Mouse (Mus musculus) megakaryocyte, embryonic 14.5 days (primary cell): ENCODE measurements around the gene Myrf. TPM values are rescaled to one million over a fixed set of nuclear protein-coding genes. Genes with fewer than 3 reads are reported as not detected.

Experiments
- H3K27me3 ChIP-seq: replicated peaks from 2 replicates; pipeline ENCODE3; 2012; ENCODE audit warnings: inconsistent platforms
- H3K36me3 ChIP-seq: replicated peaks from 2 replicates; pipeline ENCODE3; 2012; ENCODE audit warnings: low read length, inconsistent platforms, mixed read lengths
- H3K4me1 ChIP-seq: 2 replicates; pipeline ENCODE4 v1.6.1; 2012; ENCODE audit warnings: inconsistent platforms
- H3K4me3 ChIP-seq: replicated peaks from 2 replicates; pipeline ENCODE3; 2012; ENCODE audit warnings: moderate library complexity, mild to moderate bottlenecking, inconsistent platforms
- H3K9me3 ChIP-seq: 2 replicates; pipeline ENCODE4 v1.6.1; 2012; ENCODE audit warnings: inconsistent platforms
- FLI1 ChIP-seq: IDR thresholded peaks from 2 replicates; pipeline ENCODE4 v1.6.1; 2012; ENCODE audit warnings: low read length, inconsistent platforms, mixed read lengths
- GATA1 ChIP-seq: IDR thresholded peaks from 3 replicates; pipeline ENCODE4 v1.6.1; 2012; ENCODE audit warnings: mixed read lengths, low read length, inconsistent platforms, borderline replicate concordance
- polyA plus RNA-seq: library from polyadenylated mRNA; stranded (reverse); fragments of >175 nt; gene quantifications from 2 replicates; pipeline ENCODE4 v1.2.3, GENCODE M21; 2012; ENCODE audit warnings: low replicate concordance; ENCODE audit not compliant: insufficient read depth

Gene Myrf
- polyA plus RNA-seq, 1 experiment: 0.34 TPM

GRCm38 (mm10) chr19:10208851-10209250 lies 31.7 kb downstream of the Myrf start:
- H3K4me1 ChIP-seq: peaks cover 28% of the 10 kb centered on the region
- H3K4me3 ChIP-seq: no peak overlapping the region
- TF ChIP-seq GATA1 (no peak), FLI1 (no peak)
- H3K27me3 ChIP-seq: peaks cover 5% of the 10 kb centered on the region
- H3K9me3 ChIP-seq: no peaks in the 10 kb centered on the region
- H3K36me3 ChIP-seq: peaks cover 84% of the 10 kb centered on the region

GRCm38 (mm10) chr19:10205051-10205450 lies 35.5 kb downstream of the Myrf start:
- TF ChIP-seq FLI1 (no peak), GATA1 (no peak)
- Histone ChIP-seq H3K4me3 (peak overlapping the region; percentile 50), H3K27me3 (no peaks in the 10 kb centered on the region), H3K36me3 (peaks cover 66% of the 10 kb centered on the region), H3K9me3 (no peaks in the 10 kb centered on the region), H3K4me1 (peaks cover 43% of the 10 kb centered on the region)

GRCm38 (mm10) chr19:10204616-10205001 lies 35.9 kb downstream of the Myrf start:
- H3K27me3 ChIP-seq: no peaks in the 10 kb centered on the region
- H3K9me3 ChIP-seq: no peaks in the 10 kb centered on the region
- peaks cover 43% of the 10 kb centered on the region for H3K4me1 ChIP-seq
- peaks cover 66% of the 10 kb centered on the region for H3K36me3 ChIP-seq
- no peak for TF ChIP-seq GATA1
- no peak for TF ChIP-seq FLI1
- H3K4me3 ChIP-seq: peak overlapping the region; percentile 93

GRCm38 (mm10) chr19:10203848-10204615 lies 36.5 kb downstream of the Myrf start, which contains the start of the genes Tmem258 and Fen1:
Tmem258 (plus strand) TSS chr19:10204014.
Fen1 (minus strand) TSS chr19:10204169.
- no peaks in the 10 kb centered on the region for H3K9me3 ChIP-seq
- TF ChIP-seq GATA1: no peak
- TF ChIP-seq FLI1: peak; percentile 65
- peaks cover 46% of the 10 kb centered on the region for H3K4me1 ChIP-seq
- peak within 1 kb of the TSS; percentile 93 for H3K4me3 ChIP-seq
- no peaks in the 10 kb centered on the region for H3K27me3 ChIP-seq
- H3K36me3 ChIP-seq: peaks cover 66% of the 10 kb centered on the region

- Histone ChIP-seq H3K9me3 (no peaks in the 10 kb centered on the region), H3K4me1 (peaks cover 50% of the 10 kb centered on the region), H3K4me3 (peak overlapping the region; percentile 93), H3K27me3 (no peaks in the 10 kb centered on the region), H3K36me3 (peaks cover 59% of the 10 kb centered on the region)
- TF ChIP-seq FLI1 (no peak), GATA1 (no peak)
These were observed 37.3 kb downstream of the Myrf start for GRCm38 (mm10) chr19:10203146-10203847.

GRCm38 (mm10) chr19:10198723-10199122 lies 41.8 kb downstream of the Myrf start:
- H3K27me3 ChIP-seq: no peaks in the 10 kb centered on the region
- H3K36me3 ChIP-seq: peaks cover 70% of the 10 kb centered on the region
- peaks cover 52% of the 10 kb centered on the region for H3K4me1 ChIP-seq
- H3K4me3 ChIP-seq: no peak overlapping the region
- H3K9me3 ChIP-seq: no peaks in the 10 kb centered on the region
- TF ChIP-seq FLI1 (no peak), GATA1 (no peak)

GRCm38 (mm10) chr19:10198286-10198685 lies 42.3 kb downstream of the Myrf start:
- TF ChIP-seq FLI1 (no peak), GATA1 (no peak)
- H3K9me3 ChIP-seq: no peaks in the 10 kb centered on the region
- peaks cover 75% of the 10 kb centered on the region for H3K36me3 ChIP-seq
- peaks cover 54% of the 10 kb centered on the region for H3K4me1 ChIP-seq
- no peaks in the 10 kb centered on the region for H3K27me3 ChIP-seq
- H3K4me3 ChIP-seq: no peak overlapping the region

- Histone ChIP-seq H3K36me3 (peaks cover 86% of the 10 kb centered on the region), H3K4me1 (peaks cover 54% of the 10 kb centered on the region), H3K9me3 (no peaks in the 10 kb centered on the region), H3K27me3 (no peaks in the 10 kb centered on the region), H3K4me3 (no peak overlapping the region)
- TF ChIP-seq FLI1: no peak
- no peak for TF ChIP-seq GATA1
These were observed 43.4 kb downstream of the Myrf start for GRCm38 (mm10) chr19:10197130-10197529.

- no peak for TF ChIP-seq FLI1
- no peak for TF ChIP-seq GATA1
- Histone ChIP-seq H3K4me3 (no peak overlapping the region), H3K27me3 (no peaks in the 10 kb centered on the region), H3K36me3 (peaks cover 90% of the 10 kb centered on the region), H3K4me1 (peaks cover 56% of the 10 kb centered on the region), H3K9me3 (no peaks in the 10 kb centered on the region)
These were observed 45.3 kb downstream of the Myrf start for GRCm38 (mm10) chr19:10195252-10195651.

GRCm38 (mm10) chr19:10194337-10194736 lies 46.2 kb downstream of the Myrf start:
- TF ChIP-seq FLI1 (no peak), GATA1 (no peak)
- Histone ChIP-seq H3K36me3 (peaks cover 90% of the 10 kb centered on the region), H3K4me3 (no peak overlapping the region), H3K27me3 (no peaks in the 10 kb centered on the region), H3K9me3 (no peaks in the 10 kb centered on the region), H3K4me1 (peaks cover 62% of the 10 kb centered on the region)
